Mouse (Mus musculus) CH12.LX (cell line): ENCODE results near the gene Kctd15. TPM values are rescaled to one million over a fixed set of nuclear protein-coding genes. Genes with fewer than 3 reads are reported as not detected.
A peak's percentile ranks its signal among the peaks of the same experiment; 100 is the strongest.

Source experiments
- DNase-seq: peaks from one replicate; pipeline ENCODE4 v3.0.0-alpha.2; 2013; ENCODE audit errors: extremely low read depth
- H3K27ac ChIP-seq: 2 replicates; pipeline ENCODE4 v1.5.1; 2012; ENCODE audit warnings: low read depth, mild to moderate bottlenecking, control low read depth, moderate library complexity; ENCODE audit not compliant: insufficient read depth
- H3K27me3 ChIP-seq: replicated peaks from 2 replicates; pipeline ENCODE3; 2012; ENCODE audit warnings: inconsistent platforms
- H3K36me3 ChIP-seq, 2 experiments: replicated peaks in 1 of 2; 2 replicates each; pipeline versions ENCODE3 to v1.6.1; 2012; ENCODE audit warnings: inconsistent platforms in 1 of 2, low read length in 1 of 2, mild to moderate bottlenecking in 1 of 2, mixed read lengths in 1 of 2, moderate library complexity in 1 of 2; ENCODE audit not compliant: control insufficient read depth in 1 of 2, insufficient read depth in 1 of 2
- H3K4me1 ChIP-seq, 2 experiments: 2 replicates each; pipeline ENCODE4 v1.6.1; 2012; ENCODE audit warnings: inconsistent platforms in 1 of 2, moderate library complexity in 1 of 2; ENCODE audit not compliant: insufficient read depth in 2 of 2, control insufficient read depth in 1 of 2
- H3K4me2 ChIP-seq: 2 replicates; pipeline ENCODE4 v1.6.1; 2012; ENCODE audit warnings: low read depth, mild to moderate bottlenecking, control low read depth; ENCODE audit not compliant: poor library complexity, insufficient read depth, severe bottlenecking
- H3K4me3 ChIP-seq, 3 experiments: fragments of 150-350 bp in 1 of 3; sonication (generic) in 1 of 3; replicated peaks in 1 of 3; 2 replicates each; pipeline versions ENCODE3 to v1.5.1; 2011 to 2012; ENCODE audit warnings: low read depth in 2 of 3, low read length in 2 of 3, mild to moderate bottlenecking in 2 of 3, moderate library complexity in 2 of 3, control low read depth in 1 of 3, improper control_type of control experiment in 1 of 3, inconsistent platforms in 1 of 3, mixed read lengths in 1 of 3; ENCODE audit not compliant: poor library complexity in 1 of 3
- H3K79me2 ChIP-seq: replicated peaks from 2 replicates; pipeline ENCODE4 v1.6.1; 2012; ENCODE audit warnings: mild to moderate bottlenecking, moderate library complexity; ENCODE audit not compliant: control insufficient read depth, poor library complexity, insufficient read depth, severe bottlenecking; ENCODE audit errors: extremely low read depth
- H3K9ac ChIP-seq: 2 replicates; pipeline ENCODE4 v1.6.1; 2012; ENCODE audit warnings: low read depth, mild to moderate bottlenecking, control low read depth, moderate library complexity; ENCODE audit not compliant: insufficient read depth
- H3K9me3 ChIP-seq: replicated peaks from 2 replicates; pipeline ENCODE3; 2012; ENCODE audit warnings: low read length, inconsistent platforms, mixed read lengths
- BHLHE40 ChIP-seq: IDR thresholded peaks from 2 replicates; pipeline ENCODE4 v1.6.1; 2011; ENCODE audit warnings: mild to moderate bottlenecking, low read depth, low read length, improper control_type of control experiment
- CHD2 ChIP-seq: IDR thresholded peaks from 2 replicates; pipeline ENCODE4 v1.6.1; 2011; ENCODE audit warnings: low read length, improper control_type of control experiment
- E2F4 ChIP-seq: IDR thresholded peaks from 2 replicates; pipeline ENCODE4 v1.6.1; 2011; ENCODE audit warnings: low read depth, low read length, improper control_type of control experiment; ENCODE audit not compliant: insufficient replicate concordance
- EP300 ChIP-seq: IDR thresholded peaks from 2 replicates; pipeline ENCODE4 v1.6.1; 2011; ENCODE audit warnings: low read length, improper control_type of control experiment
- ETS1 ChIP-seq: conservative IDR thresholded peaks from 2 replicates; pipeline ENCODE4 v1.6.1; 2012; ENCODE audit warnings: low read depth, mild to moderate bottlenecking, inconsistent platforms, low read length, improper control_type of control experiment, moderate library complexity
- HCFC1 ChIP-seq: IDR thresholded peaks from 2 replicates; pipeline ENCODE4 v1.6.1; 2012; ENCODE audit warnings: low read depth, mild to moderate bottlenecking, inconsistent platforms, low read length, improper control_type of control experiment
- IRF4 ChIP-seq: IDR thresholded peaks from 2 replicates; pipeline ENCODE4 v1.6.1; 2014; ENCODE audit warnings: low read depth, mild to moderate bottlenecking, inconsistent platforms, low read length, improper control_type of control experiment
- KAT2A ChIP-seq: IDR thresholded peaks from 2 replicates; pipeline ENCODE4 v1.6.1; 2012; ENCODE audit warnings: low read length, improper control_type of control experiment, inconsistent platforms; ENCODE audit not compliant: insufficient replicate concordance
- MAFK ChIP-seq: IDR thresholded peaks from 2 replicates; pipeline ENCODE4 v1.6.1; 2011; ENCODE audit warnings: low read length, improper control_type of control experiment; ENCODE audit not compliant: insufficient replicate concordance
- MXI1 ChIP-seq: IDR thresholded peaks from 2 replicates; pipeline ENCODE4 v1.6.1; 2011; ENCODE audit warnings: mild to moderate bottlenecking, low read depth, low read length, improper control_type of control experiment
- SIN3A ChIP-seq: IDR thresholded peaks from 2 replicates; pipeline ENCODE4 v1.6.1; 2012; ENCODE audit warnings: low read length, improper control_type of control experiment, inconsistent platforms
- TBP ChIP-seq: conservative IDR thresholded peaks from 2 replicates; pipeline ENCODE4 v1.6.1; 2011; ENCODE audit warnings: low read depth, low read length, improper control_type of control experiment
- UBTF ChIP-seq: IDR thresholded peaks from 2 replicates; pipeline ENCODE4 v1.6.1; 2012; ENCODE audit warnings: low read depth, mild to moderate bottlenecking, inconsistent platforms, low read length, improper control_type of control experiment, moderate library complexity
- USF1 ChIP-seq: IDR thresholded peaks from 2 replicates; pipeline ENCODE4 v1.6.1; 2014; ENCODE audit warnings: low read depth, mild to moderate bottlenecking, inconsistent platforms, low read length, improper control_type of control experiment
- USF2 ChIP-seq: conservative IDR thresholded peaks from 2 replicates; pipeline ENCODE4 v1.6.1; 2011; ENCODE audit warnings: low read depth, low read length, improper control_type of control experiment
- ZC3H11A ChIP-seq: IDR thresholded peaks from 2 replicates; pipeline ENCODE4 v1.6.1; 2012; ENCODE audit warnings: low read depth, mild to moderate bottlenecking, inconsistent platforms, low read length, improper control_type of control experiment
- dilution Hi-C: fragments of 300-500 bp; cut with MboI; formaldehyde crosslinking; loops from 2 replicates; pipeline ENCODE4 v1.14.3; 2020; ENCODE audit warnings: low sequenced_read_pairs; ENCODE audit not compliant: extremely low pct_unique_long_range_greater_than_20kb, extremely low pct_ligation_motif_present
- in situ Hi-C: fragments of 300-500 bp; cut with MboI; formaldehyde crosslinking; loops from 3 replicates; pipeline ENCODE4 v1.14.3; 2019; ENCODE audit warnings: low sequenced_read_pairs, low pct_ligation_motif_present, low pct_unique_long_range_greater_than_20kb, mixed read lengths
- polyA plus RNA-seq: library from polyadenylated mRNA; unstranded; fragments of >175 nt; gene quantifications from 2 replicates; pipeline ENCODE4 v1.2.1, GENCODE M21; 2012; ENCODE audit warnings: low read depth; ENCODE audit not compliant: insufficient read length
- total RNA-seq, 2 experiments: library from RNA; depleted of rRNA; stranded (reverse); fragments of 300-350 nt in 1 of 2; fragments of >200 nt in 1 of 2; gene quantifications; 2 replicates each; pipeline ENCODE4 v1.2.3; 2012 to 2014

The Kctd15 gene
- total and polyA plus RNA-seq, 3 experiments = 21.6 to 39.0 (median 24.0) TPM

DNA sequence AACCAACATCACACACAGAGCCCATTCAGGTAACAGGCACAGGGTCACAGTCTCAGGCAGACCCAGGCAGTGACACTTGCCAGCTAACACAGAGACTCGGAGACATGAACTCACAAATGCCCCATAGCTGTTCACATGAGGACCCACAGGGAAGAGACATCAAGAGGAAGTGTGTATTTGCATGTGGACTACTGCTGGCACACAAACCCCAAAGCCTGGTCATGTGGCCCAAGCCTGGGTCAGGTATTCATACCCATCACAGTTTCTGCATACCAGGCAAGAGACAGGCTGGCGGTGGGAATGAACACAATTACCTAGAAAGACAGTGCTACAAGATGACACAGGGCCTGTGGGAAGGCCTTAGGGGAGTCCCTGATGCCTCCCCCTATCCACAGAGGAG, 10.9 kb downstream of the Kctd15 start:
- H3K4me3 ChIP-seq = peak overlapping the region in 1 of 3 experiments; percentile 42
- peaks cover 22 to 84% of the 10 kb centered on the region in 2 experiments for H3K4me1 ChIP-seq
- no peaks in the 10 kb centered on the region for H3K27me3 ChIP-seq
- no peak for TF ChIP-seq E2F4
- peak; percentile 42 for TF ChIP-seq USF2
- TF ChIP-seq IRF4 = 0 out of 2 replicates have a peak, but pooled peaks have one; percentile 14
- peak; percentile 58 for TF ChIP-seq BHLHE40
- no peak for TF ChIP-seq CHD2
- TF ChIP-seq USF1 = peak; percentile 61
- 0 out of 2 replicates have a peak, but pooled peaks have one; percentile 21 for TF ChIP-seq ETS1
- peak; percentile 14; the same call in 1 of the 2 replicates for TF ChIP-seq EP300
- TF ChIP-seq TBP = no peak
- no peak overlapping the region for H3K9ac ChIP-seq
- H3K9me3 ChIP-seq = peaks cover 24% of the 10 kb centered on the region
- DNase-seq = peak; percentile 71
- H3K79me2 ChIP-seq = no peaks in the 10 kb centered on the region
- peak overlapping the region; percentile 71 for H3K27ac ChIP-seq
- dilution Hi-C loops (no loop called here), in situ Hi-C loops (no loop called here)
- peak overlapping the region; percentile 4; the same call in 1 of the 2 replicates for H3K4me2 ChIP-seq
- H3K36me3 ChIP-seq = peaks cover 46 to 91% of the 10 kb centered on the region in 2 experiments

DNA sequence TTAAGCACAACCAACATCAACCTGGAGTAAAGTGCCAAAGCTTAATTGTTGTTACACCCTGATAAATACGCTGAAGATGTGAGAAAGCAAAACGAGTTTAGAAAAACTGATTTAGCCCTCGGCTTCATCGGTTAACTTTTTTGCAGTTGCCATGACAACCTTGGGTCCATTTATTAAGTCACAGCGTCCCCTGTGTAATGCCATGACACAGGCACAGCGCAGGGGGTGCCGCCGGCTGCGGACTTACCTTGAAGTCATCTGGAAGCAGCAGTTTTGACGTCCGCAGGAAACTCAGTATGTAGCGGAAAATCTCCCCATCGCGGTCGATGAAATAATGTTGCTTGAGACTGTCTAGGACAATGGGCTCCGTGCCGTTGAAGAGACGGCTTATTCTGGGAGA, 11.9 kb downstream of the Kctd15 start:
- DNase-seq = peak; percentile 50
- H3K4me2 ChIP-seq = no peak overlapping the region
- TF ChIP-seq USF1 (no peak), UBTF (no peak), ETS1 (no peak), BHLHE40 (no peak), MXI1 (no peak), MAFK (no peak), HCFC1 (no peak), ZC3H11A (no peak), KAT2A (no peak), SIN3A (no peak)
- H3K27ac ChIP-seq = no peak overlapping the region
- no peak overlapping the region for H3K9ac ChIP-seq
- H3K9me3 ChIP-seq = peaks cover 21% of the 10 kb centered on the region
- H3K27me3 ChIP-seq = no peaks in the 10 kb centered on the region
- peaks cover 53 to 91% of the 10 kb centered on the region in 2 experiments for H3K36me3 ChIP-seq
- peak overlapping the region in 1 of 3 experiments; percentile 42 for H3K4me3 ChIP-seq
- dilution Hi-C loops (no loop called here), in situ Hi-C loops (no loop called here)
- peaks cover 22 to 84% of the 10 kb centered on the region in 2 experiments for H3K4me1 ChIP-seq
- H3K79me2 ChIP-seq = no peaks in the 10 kb centered on the region
